Mouse (Mus musculus) midbrain, embryonic 15.5 days (tissue): ENCODE measurements around the gene Serping1. TPM values are rescaled to one million over a fixed set of nuclear protein-coding genes. Genes with fewer than 3 reads are reported as not detected.

Experiments
- ATAC-seq: fragments of 200-750 bp; cut with Nextera tagmentation; replicated peaks from 2 replicates; pipeline ENCODE4 v1.8.0; 2017; ENCODE audit warnings: moderate TSS enrichment
- H3K27ac ChIP-seq: fragments of 300-500 bp; sonication (generic); 2 replicates; pipeline ENCODE4 v1.5.1; 2015; ENCODE audit warnings: mild to moderate bottlenecking, inconsistent platforms
- H3K27me3 ChIP-seq: fragments of 300-500 bp; sonication (generic); replicated peaks from 2 replicates; pipeline ENCODE4 v1.6.1; 2015; ENCODE audit warnings: inconsistent platforms
- H3K36me3 ChIP-seq: fragments of 300-500 bp; sonication (generic); replicated peaks from 2 replicates; pipeline ENCODE4 v1.6.1; 2015; ENCODE audit warnings: inconsistent platforms
- H3K4me1 ChIP-seq: fragments of 300-500 bp; sonication (generic); 2 replicates; pipeline ENCODE4 v1.6.1; 2015; ENCODE audit warnings: inconsistent platforms
- H3K4me2 ChIP-seq: fragments of 300-500 bp; sonication (generic); 2 replicates; pipeline ENCODE4 v1.6.1; 2015; ENCODE audit warnings: inconsistent platforms, mild to moderate bottlenecking, moderate library complexity
- H3K4me3 ChIP-seq: fragments of 300-500 bp; sonication (generic); 2 replicates; pipeline ENCODE4 v1.5.1; 2015; ENCODE audit warnings: mild to moderate bottlenecking, inconsistent platforms
- H3K9ac ChIP-seq: fragments of 300-500 bp; sonication (generic); 2 replicates; pipeline ENCODE4 v1.6.1; 2015; ENCODE audit warnings: mild to moderate bottlenecking, inconsistent platforms
- H3K9me3 ChIP-seq: fragments of 300-500 bp; sonication (generic); 2 replicates; pipeline ENCODE4 v1.6.1; 2016; ENCODE audit warnings: inconsistent platforms
- WGBS: fragments of 180-500 bp; shearing (Covaris S2); methylation state at CpG from one replicate; pipeline ENCODE4 v1.1.7; 2015; ENCODE audit warnings: mixed read lengths; 5-methylcytosine and 5-hydroxymethylcytosine counted together
- microRNA counts: library from miRNA; unstranded; fragments of <30 nt; microRNA quantifications from one replicate; lab custom pipeline; 2016
- microRNA-seq: library from miRNA; unstranded; fragments of <30 nt; microRNA quantifications from one replicate; pipeline ENCODE4, GENCODE M21; 2016
- polyA plus RNA-seq: library from polyadenylated mRNA; unstranded; fragments of >200 nt; fragmentation: Nextera tagmentation; extraction: Ambion mirVana; gene quantifications from 2 replicates; pipeline ENCODE4 v1.2.1, GENCODE M21; 2015

The Serping1 gene
- polyA plus RNA-seq, 1 experiment from 2014 or later: 32.9 TPM

GRCm38 (mm10) chr2:84717357-84717756 lies 57.9 kb downstream of the Serping1 start:
- Histone ChIP-seq H3K4me1 (peaks cover 20% of the 10 kb centered on the region), H3K4me3 (no peak overlapping the region), H3K27me3 (no peaks in the 10 kb centered on the region), H3K9me3 (no peaks in the 10 kb centered on the region), H3K36me3 (no peaks in the 10 kb centered on the region), H3K4me2 (no peak overlapping the region), H3K9ac (no peak overlapping the region), H3K27ac (no peak overlapping the region)
- WGBS: 91% methylated on average over 4 of the region's 4 CpGs
- ATAC-seq: no peak

DNA sequence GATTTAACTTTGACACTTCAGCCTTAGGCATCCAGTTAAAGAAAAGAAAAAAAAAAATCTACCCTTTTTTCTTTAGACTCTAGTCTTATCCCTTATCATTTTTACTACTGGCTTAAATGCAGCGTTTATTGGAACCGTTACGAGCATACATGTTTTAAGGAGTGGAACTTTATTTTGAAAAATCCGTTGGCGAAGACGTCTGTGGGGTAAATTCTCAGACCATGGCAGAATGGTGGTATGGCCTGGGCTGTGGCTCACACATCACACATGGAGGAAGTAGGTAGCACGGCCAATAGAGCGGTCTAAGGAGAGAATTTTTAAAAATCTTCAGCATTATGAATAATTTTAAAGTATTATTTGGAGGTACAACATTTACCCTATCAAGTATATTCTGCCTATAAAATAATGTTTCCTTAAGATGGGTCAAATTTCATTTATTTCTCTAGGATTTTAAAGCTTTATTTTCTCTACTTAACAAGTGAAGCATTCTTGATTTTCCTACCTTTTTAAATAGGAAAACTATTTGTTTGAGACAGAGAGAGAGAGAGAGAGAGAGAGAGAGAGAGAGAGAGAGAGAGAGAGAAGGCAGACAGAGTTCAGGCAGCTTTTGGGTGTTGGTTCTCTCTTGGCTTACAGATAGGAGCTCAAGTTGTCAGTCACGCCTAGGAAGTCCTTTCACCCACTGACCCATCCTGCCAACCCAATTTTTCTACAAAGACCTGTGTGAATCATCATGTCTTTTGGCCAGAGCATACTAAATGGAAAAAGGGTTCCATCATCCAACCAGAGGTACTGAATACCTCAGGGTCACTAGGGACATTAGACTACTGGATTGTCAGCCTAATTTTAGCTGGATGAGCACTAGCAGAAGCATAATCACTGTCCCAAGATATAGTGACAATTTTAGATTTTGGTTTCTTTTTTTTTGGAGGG lies 58.6 kb downstream of the Serping1 start:
- Histone ChIP-seq H3K36me3 (no peaks in the 10 kb centered on the region), H3K4me2 (peak overlapping the region; percentile 90), H3K4me3 (peak overlapping the region; percentile 88), H3K4me1 (peaks cover 23% of the 10 kb centered on the region), H3K27ac (peak overlapping the region; percentile 96), H3K27me3 (no peaks in the 10 kb centered on the region), H3K9ac (peak overlapping the region; percentile 60), H3K9me3 (no peaks in the 10 kb centered on the region)
- 32% methylated on average over 9 of the region's 9 CpGs for WGBS
- no peak for ATAC-seq

- H3K9me3 ChIP-seq: no peaks in the 10 kb centered on the region
- peak overlapping the region; percentile 96 for H3K27ac ChIP-seq
- H3K4me2 ChIP-seq: peak overlapping the region; percentile 90
- ATAC-seq: peak; percentile 97
- peak overlapping the region; percentile 60 for H3K9ac ChIP-seq
- no peaks in the 10 kb centered on the region for H3K36me3 ChIP-seq
- H3K4me1 ChIP-seq: peaks cover 23% of the 10 kb centered on the region
- H3K27me3 ChIP-seq: no peaks in the 10 kb centered on the region
- under 1% methylated on average over 33 of the region's 33 CpGs for WGBS
- peak overlapping the region; percentile 88 for H3K4me3 ChIP-seq
These were observed 59.5 kb downstream of the Serping1 start for GRCm38 (mm10) chr2:84715562-84716361.

MicroRNAs encoded within 50 kb of the gene (microRNA counts, 519-probe panel; counts per million panel counts)
- microRNA mmu-miR-130a (lab: Ali Mortazavi, UCI): 4,998 counts per million, percentile 98 among the panel's probes with 10 or more counts

Small RNA genes lying within 50 kb of the gene (microRNA-seq; reads per million reads assigned to microRNA genes)
- gene Mir130a: 31,642 reads per million, percentile 99 among the genes with 10 or more reads in this experiment

Other genes with a start within 250 kb of the Serping1 start
- 31.3 and 34.2 TPM in 2 replicates for gene Ctnnd1, start 124.7 kb downstream of the Serping1 start, polyA plus RNA-seq
- gene Btbd18, start 116.4 kb downstream of the Serping1 start, polyA plus RNA-seq: 0.14 and 0.19 TPM in 2 replicates
- gene Selenoh, start 104.7 kb downstream of the Serping1 start, polyA plus RNA-seq: 168 and 174 TPM in 2 replicates
- gene Gm28635, start 97.4 kb downstream of the Serping1 start, polyA plus RNA-seq: not detected in 2 replicates
- gene Med19, start 97.0 kb downstream of the Serping1 start, polyA plus RNA-seq: 49.5 and 50.1 TPM in 2 replicates
- gene Tmx2, start 96.3 kb downstream of the Serping1 start, polyA plus RNA-seq: 271 and 279 TPM in 2 replicates
- 19.0 and 19.9 TPM in 2 replicates for gene Zdhhc5, start 60.3 kb downstream of the Serping1 start, polyA plus RNA-seq
- 24.4 and 25.2 TPM in 2 replicates for gene Clp1, start 48.1 kb downstream of the Serping1 start, polyA plus RNA-seq
- 27.5 and 28.0 TPM in 2 replicates for gene Ypel4, start 41.4 kb downstream of the Serping1 start, polyA plus RNA-seq
- 3.6 and 4.6 TPM in 2 replicates for gene Gm19426, start 31.8 kb downstream of the Serping1 start, polyA plus RNA-seq
- gene Ube2l6, start 23.4 kb upstream of the Serping1 start, polyA plus RNA-seq: 21.6 and 25.7 TPM in 2 replicates
- not detected in 2 replicates for gene Smtnl1, start 47.2 kb upstream of the Serping1 start, polyA plus RNA-seq
- gene Timm10, start 51.6 kb upstream of the Serping1 start, polyA plus RNA-seq: 70.1 and 82.8 TPM in 2 replicates
- gene Slc43a1, start 63.4 kb upstream of the Serping1 start, polyA plus RNA-seq: 1.2 and 1.9 TPM in 2 replicates
- gene Rtn4rl2, start 111.3 kb upstream of the Serping1 start, polyA plus RNA-seq: 4.9 and 6.0 TPM in 2 replicates
- 3.8 and 5.6 TPM in 2 replicates for gene Slc43a3, start 161.1 kb upstream of the Serping1 start, polyA plus RNA-seq
- 0.35 and 0.42 TPM in 2 replicates for gene Prg2, start 205.0 kb upstream of the Serping1 start, polyA plus RNA-seq
- gene Prg3, start 212.8 kb upstream of the Serping1 start, polyA plus RNA-seq: not detected in 2 replicates